Mouse (Mus musculus) hindlimb bud, embryonic 11.5 days (tissue): ENCODE data around the gene Cnih1.

Experiments
- DNase-seq: peaks from one replicate; pipeline ENCODE4 v3.0.0-alpha.2; 2012; ENCODE audit warnings: low read depth, low spot score; ENCODE audit errors: extremely low spot score

Cnih1 gene

GRCm38 (mm10) chr14:46734262-46734661, 53.9 kb downstream of the Cnih1 start:
- DNase-seq, result no peak

GRCm38 (mm10) chr14:46725743-46726142, 62.5 kb downstream of the Cnih1 start:
- DNase-seq, result no peak
